8 mouse cellular contexts compared by ENCODE assay signal in genomic region chr4:129350644-129351043, GRCm38 (mm10). TPM values are rescaled to one million over a fixed set of nuclear protein-coding genes. Genes with fewer than 3 reads are reported as not detected.
DNase-seq lines count a peak whose midpoint lies in the region; ATAC-seq lines count a peak whose summit lies in the region.

No protein-coding gene starts in this region.

- WGBS in hindbrain, embryonic 15.5 days = 9% methylated on average over 1 of the region's 1 CpGs

- peak; percentile 60 for DNase-seq in T-cell, adult 2 months (ENCODE audit: low spot score)
- peak; percentile 77 for DNase-seq in cerebellum, adult 9-11 months
- peak; percentile 54 for DNase-seq in frontal cortex, postnatal 25 days (ENCODE audit: low spot score in 2 of 2)
- peak; percentile 23 to 40 for DNase-seq in left cerebral cortex, adult 8-10 months (ENCODE audit: low spot score in 2 of 2)
- DNase-seq in right cerebral cortex, postnatal 25 days = peak; percentile 34
- peak; percentile 69 for DNase-seq in urinary bladder, postnatal 25 days (ENCODE audit: low spot score)

- H3K36me3 ChIP-seq in hindbrain, embryonic 15.5 days = peaks cover 30% of the 10 kb centered on the region

- H3K4me3 ChIP-seq in hindbrain, embryonic 15.5 days = no peak overlapping the region

- no peak overlapping the region for H3K9ac ChIP-seq in hindbrain, embryonic 15.5 days

- ATAC-seq in hindbrain, embryonic 15.5 days (ENCODE audit: low FRiP score, low read depth) = peak; percentile 79
- ATAC-seq in megakaryocyte-erythroid progenitor cell, adult 5-6 weeks (replicated peaks; ENCODE audit: low FRiP score, low TSS enrichment, poor library complexity, severe bottlenecking) = peak; percentile 88

- H3K9me3 ChIP-seq in hindbrain, embryonic 15.5 days = no peaks in the 10 kb centered on the region

- H3K27me3 ChIP-seq in hindbrain, embryonic 15.5 days = no peaks in the 10 kb centered on the region

- H3K4me2 ChIP-seq in hindbrain, embryonic 15.5 days = no peak overlapping the region

- H3K27ac ChIP-seq in hindbrain, embryonic 15.5 days (replicated peaks) = no peak overlapping the region

- H3K4me1 ChIP-seq in hindbrain, embryonic 15.5 days (replicated peaks) = no peaks in the 10 kb centered on the region

RNA-seq across cellular contexts. Expression of gene Zbtb8os, which starts 15.1 kb away (rescaled TPM):
- polyA plus RNA-seq in hindbrain, embryonic 15.5 days (2015; fragmentation: Nextera tagmentation; extraction: Ambion mirVana) = 18.1 and 24.6 TPM in 2 replicates
- 10 to 100 TPM; 28.6 to 40.7 (median 32.0) TPM for total RNA-seq in left cerebral cortex, adult 8-10 months (2022)
- 26.6 and 41.9 TPM in 2 replicates for total RNA-seq in megakaryocyte-erythroid progenitor cell, adult 5-6 weeks (2014; fragmentation: Nextera tagmentation)
- total RNA-seq in megakaryocyte-erythroid progenitor cell, adult 5-6 weeks (2017) = 52.6 and 60.8 TPM in 2 replicates

RNA-seq across cellular contexts. Expression of gene Rbbp4, which starts 15.5 kb away (rescaled TPM):
- 245 and 264 TPM in 2 replicates for polyA plus RNA-seq in hindbrain, embryonic 15.5 days (2015; fragmentation: Nextera tagmentation; extraction: Ambion mirVana)
- total RNA-seq in left cerebral cortex, adult 8-10 months (2022) = 100 to 1,000 TPM; 123 to 128 (median 127) TPM
- total RNA-seq in megakaryocyte-erythroid progenitor cell, adult 5-6 weeks (2014; fragmentation: Nextera tagmentation) = 128 and 189 TPM in 2 replicates
- total RNA-seq in megakaryocyte-erythroid progenitor cell, adult 5-6 weeks (2017) = 92.8 and 105 TPM in 2 replicates

RNA-seq across cellular contexts. Expression of gene Zbtb8a, which starts 27.3 kb away (rescaled TPM):
- 19.5 and 21.2 TPM in 2 replicates for polyA plus RNA-seq in hindbrain, embryonic 15.5 days (2015; fragmentation: Nextera tagmentation; extraction: Ambion mirVana)
- total RNA-seq in left cerebral cortex, adult 8-10 months (2022) = 1 to 10 TPM; 4.6 to 7.3 (median 5.2) TPM
- total RNA-seq in megakaryocyte-erythroid progenitor cell, adult 5-6 weeks (2014; fragmentation: Nextera tagmentation) = 4.4 and 6.9 TPM in 2 replicates
- total RNA-seq in megakaryocyte-erythroid progenitor cell, adult 5-6 weeks (2017) = 13.3 and 22.2 TPM in 2 replicates
